Mouse (Mus musculus): Measurements from ENCODE around the gene 4931429L15Rik. TPM values are rescaled to one million over a fixed set of nuclear protein-coding genes. Genes with fewer than 3 reads are reported as not detected.

4931429L15Rik gene
- polyA plus RNA-seq, 1 experiment: not detected

DNA sequence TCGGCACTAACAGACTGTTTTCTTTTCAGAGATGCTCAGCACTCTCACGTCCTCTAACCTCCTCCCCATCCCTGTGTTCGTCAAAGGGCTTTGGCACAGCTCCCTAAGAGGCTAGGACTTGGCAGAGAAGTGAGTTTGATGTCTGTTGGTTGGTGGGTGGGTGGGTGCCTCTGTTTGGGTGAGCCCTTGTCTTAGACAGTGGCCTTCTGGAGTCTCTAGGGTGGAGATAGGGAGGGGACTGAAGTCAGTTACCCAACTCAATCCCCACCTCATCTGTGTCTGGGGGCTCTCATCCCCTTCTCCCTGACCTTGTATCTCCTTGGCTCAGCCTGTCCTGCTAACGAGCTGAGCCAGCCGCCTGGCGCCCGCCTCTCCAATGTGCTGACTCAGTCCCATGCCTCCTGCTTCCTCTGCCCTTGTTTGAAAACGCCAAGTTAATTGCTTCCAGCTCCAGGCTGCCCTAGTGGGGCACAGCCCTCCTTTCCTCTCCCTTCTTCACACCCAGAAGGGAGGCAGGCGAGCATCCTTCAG, 30.7 kb upstream of the 4931429L15Rik start:
- Histone ChIP-seq H3K27me3 (ENCODE audit: control insufficient read depth, insufficient read depth, insufficient read length) (peaks cover 40% of the 10 kb centered on the region), H3K79me2 (ENCODE audit: control insufficient read depth, insufficient read depth) (no peaks in the 10 kb centered on the region), H3K4me3 (ENCODE audit: insufficient read depth, poor library complexity, severe bottlenecking) (no peak overlapping the region), H3K79me3 (ENCODE audit: low read depth) (no peaks in the 10 kb centered on the region), H3ac (ENCODE audit: control insufficient read depth, insufficient read length, low read depth) (no peak overlapping the region), H3K36me3 (ENCODE audit: control insufficient read depth, insufficient read depth) (no peaks in the 10 kb centered on the region)
- TF ChIP-seq CEBPB (IDR thresholded peaks at IDR 0.05; ENCODE audit: low read depth) (no peak), USF1 (IDR thresholded peaks at IDR 0.05; ENCODE audit: low read depth) (no peak)

- Histone ChIP-seq H3K36me3 (ENCODE audit: control insufficient read depth, insufficient read depth) (no peaks in the 10 kb centered on the region), H3ac (ENCODE audit: control insufficient read depth, insufficient read length, low read depth) (no peak overlapping the region), H3K27me3 (ENCODE audit: control insufficient read depth, insufficient read depth, insufficient read length) (peaks cover 16% of the 10 kb centered on the region), H3K4me3 (ENCODE audit: insufficient read depth, poor library complexity, severe bottlenecking) (no peak overlapping the region), H3K79me2 (ENCODE audit: control insufficient read depth, insufficient read depth) (no peaks in the 10 kb centered on the region), H3K79me3 (ENCODE audit: low read depth) (no peaks in the 10 kb centered on the region)
- TF ChIP-seq MYOD1 (IDR thresholded peaks at IDR 0.05; ENCODE audit: control insufficient read depth, insufficient read length, low read depth): no peak
- TF ChIP-seq CEBPB (IDR thresholded peaks at IDR 0.05; ENCODE audit: low read depth): no peak
- TF ChIP-seq CTCF (IDR thresholded peaks at IDR 0.05; ENCODE audit: control insufficient read depth, insufficient read depth, insufficient read length): no peak
- TF ChIP-seq MAX (IDR thresholded peaks at IDR 0.05): no peak
- TF ChIP-seq FOSL1 (IDR thresholded peaks at IDR 0.05; ENCODE audit: insufficient read depth, low read length, poor library complexity, severe bottlenecking): no peak
- TF ChIP-seq USF1 (IDR thresholded peaks at IDR 0.05; ENCODE audit: low read depth): no peak
Observed at GRCm38 (mm10) chr9:46345887-46346665, 26.3 kb upstream of the 4931429L15Rik start.

GRCm38 (mm10) chr9:46339051-46339652, 19.4 kb upstream of the 4931429L15Rik start:
- Histone ChIP-seq H3K79me3 (ENCODE audit: low read depth) (no peaks in the 10 kb centered on the region), H3K4me3 (ENCODE audit: insufficient read depth, poor library complexity, severe bottlenecking) (no peak overlapping the region), H3ac (ENCODE audit: control insufficient read depth, insufficient read length, low read depth) (no peak overlapping the region), H3K79me2 (ENCODE audit: control insufficient read depth, insufficient read depth) (no peaks in the 10 kb centered on the region), H3K36me3 (ENCODE audit: control insufficient read depth, insufficient read depth) (no peaks in the 10 kb centered on the region), H3K27me3 (ENCODE audit: control insufficient read depth, insufficient read depth, insufficient read length) (peaks cover 13% of the 10 kb centered on the region)
- TF ChIP-seq CTCF (IDR thresholded peaks at IDR 0.05; ENCODE audit: control insufficient read depth, insufficient read depth, insufficient read length) (no peak), MAX (IDR thresholded peaks at IDR 0.05) (no peak), MYOD1 (IDR thresholded peaks at IDR 0.05; ENCODE audit: control insufficient read depth, insufficient read length, low read depth) (no peak), USF1 (IDR thresholded peaks at IDR 0.05; ENCODE audit: low read depth) (no peak), FOSL1 (IDR thresholded peaks at IDR 0.05; ENCODE audit: insufficient read depth, low read length, poor library complexity, severe bottlenecking) (no peak), CEBPB (IDR thresholded peaks at IDR 0.05; ENCODE audit: low read depth) (no peak), MYOG (IDR thresholded peaks at IDR 0.05; ENCODE audit: control insufficient read depth, extremely low read depth, insufficient read length) (no peak)

DNA sequence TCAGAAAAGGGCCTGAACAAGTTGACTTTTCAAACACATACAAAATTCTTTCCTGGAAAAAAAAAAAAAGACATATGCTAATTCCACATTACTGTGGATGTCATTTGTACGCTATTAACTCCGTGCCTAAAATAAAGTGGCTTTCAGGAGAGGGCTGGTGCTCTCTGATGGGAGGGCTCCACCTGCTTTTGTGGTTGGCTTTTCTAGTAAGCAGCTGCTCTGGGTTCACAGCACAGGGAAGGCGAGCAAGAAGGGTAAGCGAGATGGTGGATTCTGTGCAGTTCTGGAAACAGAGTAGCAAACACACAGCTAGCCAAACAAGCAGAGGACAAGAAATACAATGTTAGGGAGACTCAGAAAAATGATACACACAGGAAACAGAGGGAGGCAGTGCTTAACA, 18.6 kb upstream of the 4931429L15Rik start:
- no peak overlapping the region for H3K4me3 ChIP-seq (ENCODE audit: insufficient read depth, poor library complexity, severe bottlenecking)
- H3ac ChIP-seq (ENCODE audit: control insufficient read depth, insufficient read length, low read depth): no peak overlapping the region
- no peaks in the 10 kb centered on the region for H3K36me3 ChIP-seq (ENCODE audit: control insufficient read depth, insufficient read depth)
- H3K79me3 ChIP-seq (ENCODE audit: low read depth): no peaks in the 10 kb centered on the region
- TF ChIP-seq FOSL1 (IDR thresholded peaks at IDR 0.05; ENCODE audit: insufficient read depth, low read length, poor library complexity, severe bottlenecking): no peak
- TF ChIP-seq MYOD1 (IDR thresholded peaks at IDR 0.05; ENCODE audit: control insufficient read depth, insufficient read length, low read depth): no peak
- no peak for TF ChIP-seq CEBPB (IDR thresholded peaks at IDR 0.05; ENCODE audit: low read depth)
- TF ChIP-seq MAX (IDR thresholded peaks at IDR 0.05): no peak
- no peak for TF ChIP-seq CTCF (IDR thresholded peaks at IDR 0.05; ENCODE audit: control insufficient read depth, insufficient read depth, insufficient read length)
- TF ChIP-seq MYOG (IDR thresholded peaks at IDR 0.05; ENCODE audit: control insufficient read depth, extremely low read depth, insufficient read length): no peak
- TF ChIP-seq USF1 (IDR thresholded peaks at IDR 0.05; ENCODE audit: low read depth): no peak
- H3K79me2 ChIP-seq (ENCODE audit: control insufficient read depth, insufficient read depth): no peaks in the 10 kb centered on the region
- peaks cover 14% of the 10 kb centered on the region for H3K27me3 ChIP-seq (ENCODE audit: control insufficient read depth, insufficient read depth, insufficient read length)

DNA sequence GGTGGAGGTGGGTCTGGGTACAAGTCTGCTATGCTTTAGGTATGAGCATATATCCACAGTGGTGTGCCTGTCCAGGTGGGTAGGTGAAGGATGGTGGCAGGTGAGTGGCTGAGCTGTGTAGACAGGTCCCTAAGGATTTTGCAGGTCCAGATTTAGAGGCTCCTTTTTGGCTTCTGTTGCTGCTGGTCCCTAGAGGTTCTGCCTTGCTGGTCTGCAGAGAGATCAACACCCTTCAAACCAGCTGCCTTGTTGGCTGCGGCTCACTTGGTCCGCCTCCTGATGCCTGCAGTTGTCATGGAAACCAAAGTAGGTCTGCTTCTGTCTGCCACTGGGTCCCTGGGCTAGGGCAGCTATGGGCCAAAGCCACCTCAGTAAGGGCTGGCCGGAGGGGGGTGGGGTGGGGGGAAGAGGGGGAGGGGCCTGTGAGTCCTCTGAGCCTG, 18.1 kb upstream of the 4931429L15Rik start:
- Histone ChIP-seq H3ac (ENCODE audit: control insufficient read depth, insufficient read length, low read depth) (no peak overlapping the region), H3K79me3 (ENCODE audit: low read depth) (no peaks in the 10 kb centered on the region), H3K27me3 (ENCODE audit: control insufficient read depth, insufficient read depth, insufficient read length) (peaks cover 16% of the 10 kb centered on the region), H3K36me3 (ENCODE audit: control insufficient read depth, insufficient read depth) (no peaks in the 10 kb centered on the region), H3K4me3 (ENCODE audit: insufficient read depth, poor library complexity, severe bottlenecking) (no peak overlapping the region), H3K79me2 (ENCODE audit: control insufficient read depth, insufficient read depth) (no peaks in the 10 kb centered on the region)
- TF ChIP-seq FOSL1 (IDR thresholded peaks at IDR 0.05; ENCODE audit: insufficient read depth, low read length, poor library complexity, severe bottlenecking): no peak
- TF ChIP-seq CEBPB (IDR thresholded peaks at IDR 0.05; ENCODE audit: low read depth): no peak
- TF ChIP-seq USF1 (IDR thresholded peaks at IDR 0.05; ENCODE audit: low read depth): no peak
- TF ChIP-seq MYOD1 (IDR thresholded peaks at IDR 0.05; ENCODE audit: control insufficient read depth, insufficient read length, low read depth): no peak
- TF ChIP-seq MYOG (IDR thresholded peaks at IDR 0.05; ENCODE audit: control insufficient read depth, extremely low read depth, insufficient read length): no peak
- no peak for TF ChIP-seq CTCF (IDR thresholded peaks at IDR 0.05; ENCODE audit: control insufficient read depth, insufficient read depth, insufficient read length)
- TF ChIP-seq MAX (IDR thresholded peaks at IDR 0.05): no peak

Data from C2C12 (cell line).